Mouse (Mus musculus) cerebellum, adult 11-12 months (tissue): ENCODE data around the gene Igf1r.

Source experiments
- DNase-seq: peaks from one replicate; pipeline ENCODE4 v3.0.0; 2022

Gene Igf1r

GRCm38 (mm10) chr7:68189691-68190456, 237.2 kb downstream of the Igf1r start:
- peak; percentile 20 for DNase-seq

- DNase-seq = no peak
Measured at GRCm38 (mm10) chr7:68193958-68194695, 241.5 kb downstream of the Igf1r start.

- DNase-seq = no peak
Measured at GRCm38 (mm10) chr7:68199609-68200008, 247.0 kb downstream of the Igf1r start.

- DNase-seq = no peak
Measured at GRCm38 (mm10) chr7:68205776-68206427, 253.3 kb downstream of the Igf1r start.

- DNase-seq = no peak
Measured at GRCm38 (mm10) chr7:68209039-68209438, 256.4 kb downstream of the Igf1r start.

- no peak for DNase-seq
Measured at GRCm38 (mm10) chr7:68210417-68210816, 257.8 kb downstream of the Igf1r start.

- DNase-seq = peak; percentile 52
Measured at GRCm38 (mm10) chr7:68211883-68212282, 259.3 kb downstream of the Igf1r start.

- no peak for DNase-seq
Measured at GRCm38 (mm10) chr7:68213842-68214241, 261.2 kb downstream of the Igf1r start.

GRCm38 (mm10) chr7:68215522-68216070, 263.0 kb downstream of the Igf1r start:
- no peak for DNase-seq

- no peak for DNase-seq
Measured at GRCm38 (mm10) chr7:68218879-68219278, 266.3 kb downstream of the Igf1r start.

- DNase-seq = no peak
Measured at GRCm38 (mm10) chr7:68221677-68222230, 269.1 kb downstream of the Igf1r start.

GRCm38 (mm10) chr7:68223356-68223808, 270.8 kb downstream of the Igf1r start:
- DNase-seq = no peak

- DNase-seq = no peak
Measured at GRCm38 (mm10) chr7:68224006-68224405, 271.4 kb downstream of the Igf1r start.

GRCm38 (mm10) chr7:68225427-68226054, 272.9 kb downstream of the Igf1r start:
- DNase-seq = no peak

- DNase-seq = no peak
Measured at GRCm38 (mm10) chr7:68227021-68227420, 274.4 kb downstream of the Igf1r start.

- DNase-seq = no peak
Measured at GRCm38 (mm10) chr7:68227621-68228020, 275.0 kb downstream of the Igf1r start.

GRCm38 (mm10) chr7:68228491-68228890, 275.9 kb downstream of the Igf1r start:
- no peak for DNase-seq

- DNase-seq = no peak
Measured at GRCm38 (mm10) chr7:68230831-68231230, 278.2 kb downstream of the Igf1r start.

- no peak for DNase-seq
Measured at GRCm38 (mm10) chr7:68232521-68232920, 279.9 kb downstream of the Igf1r start.

GRCm38 (mm10) chr7:68233619-68234223, 281.1 kb downstream of the Igf1r start:
- no peak for DNase-seq

GRCm38 (mm10) chr7:68236817-68237216, 284.2 kb downstream of the Igf1r start:
- no peak for DNase-seq

- no peak for DNase-seq
Measured at GRCm38 (mm10) chr7:68239220-68239827, 286.7 kb downstream of the Igf1r start.
